Mouse (Mus musculus): ENCODE measurements at regions not wholly inside any gene's neighbourhood (a gene's known extent, or its start where the extent isn't known, plus 50 kb on each side); places are given as distances from the start of the nearest gene placed in this dataset.

DNA sequence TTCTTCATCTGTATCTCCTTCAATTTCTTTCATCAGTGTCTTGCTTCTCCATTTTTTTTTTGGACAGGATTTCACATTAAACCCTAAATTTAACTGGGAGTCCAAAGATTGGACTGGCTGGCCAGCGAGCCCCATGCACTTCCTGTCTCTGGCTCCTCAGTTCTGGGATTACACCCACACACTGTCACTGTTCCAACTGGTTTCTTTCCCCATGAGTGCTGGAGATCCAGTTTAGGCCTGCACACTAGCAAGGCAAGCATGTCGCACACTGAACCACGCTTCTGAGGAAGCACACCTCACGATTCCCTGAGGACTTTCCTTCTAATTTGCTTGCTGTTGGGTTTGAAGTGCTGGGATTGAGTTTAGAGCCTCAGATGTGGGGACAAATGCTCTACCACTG, 50.5 kb upstream of the Sash1 start:
- TF ChIP-seq CTCF (IDR thresholded peaks at IDR 0.05; ENCODE audit: low read depth, low read length) (no peak), POLR2A (IDR thresholded peaks at IDR 0.05; ENCODE audit: borderline replicate concordance, low read depth, low read length) (no peak)
